Mouse (Mus musculus) testis, adult 2 months (tissue): ENCODE data around the gene Ywhag. TPM values are rescaled to one million over a fixed set of nuclear protein-coding genes. Genes with fewer than 3 reads are reported as not detected.

ENCODE experiments used
- H3K27ac ChIP-seq: fragments of 200-500 bp; 2 replicates; pipeline ENCODE4 v1.5.1; 2012; ENCODE audit warnings: low read depth, low read length; ENCODE audit not compliant: control insufficient read depth, insufficient read depth
- H3K27me3 ChIP-seq: fragments of 200-500 bp; 2 replicates; pipeline ENCODE4 v1.6.1; 2012; ENCODE audit warnings: mild to moderate bottlenecking, low read length, moderate library complexity; ENCODE audit not compliant: control insufficient read depth, insufficient read depth
- H3K36me3 ChIP-seq: fragments of 200-500 bp; 2 replicates; pipeline ENCODE4 v1.6.1; 2012; ENCODE audit warnings: mild to moderate bottlenecking, low read length; ENCODE audit not compliant: control insufficient read depth, insufficient read depth
- H3K4me1 ChIP-seq: fragments of 200-500 bp; 2 replicates; pipeline ENCODE4 v1.6.1; 2012; ENCODE audit warnings: low read length; ENCODE audit not compliant: control insufficient read depth, insufficient read depth
- H3K4me3 ChIP-seq: fragments of 200-500 bp; 2 replicates; pipeline ENCODE4 v1.5.1; 2012; ENCODE audit warnings: low read depth, mild to moderate bottlenecking, low read length, moderate library complexity, mixed read lengths; ENCODE audit not compliant: control insufficient read depth
- CTCF ChIP-seq: fragments of 200-500 bp; IDR thresholded peaks from 2 replicates; pipeline ENCODE4 v1.5.1; 2012; ENCODE audit warnings: low read depth, mild to moderate bottlenecking, inconsistent platforms, low read length, moderate library complexity; ENCODE audit not compliant: control insufficient read depth, insufficient read depth, insufficient replicate concordance
- POLR2A ChIP-seq: fragments of 200-500 bp; IDR thresholded peaks from 2 replicates; pipeline ENCODE4 v1.6.1; 2012; ENCODE audit warnings: low read depth, mild to moderate bottlenecking, inconsistent platforms, low read length, moderate library complexity; ENCODE audit not compliant: control insufficient read depth
- polyA plus RNA-seq: library from polyadenylated mRNA; depleted of rRNA; stranded (reverse); fragments of >200 nt; gene quantifications from 2 replicates; pipeline ENCODE4 v1.2.3, GENCODE M21; 2012

Gene Ywhag
- polyA plus RNA-seq, 1 experiment: 17.8 TPM

DNA sequence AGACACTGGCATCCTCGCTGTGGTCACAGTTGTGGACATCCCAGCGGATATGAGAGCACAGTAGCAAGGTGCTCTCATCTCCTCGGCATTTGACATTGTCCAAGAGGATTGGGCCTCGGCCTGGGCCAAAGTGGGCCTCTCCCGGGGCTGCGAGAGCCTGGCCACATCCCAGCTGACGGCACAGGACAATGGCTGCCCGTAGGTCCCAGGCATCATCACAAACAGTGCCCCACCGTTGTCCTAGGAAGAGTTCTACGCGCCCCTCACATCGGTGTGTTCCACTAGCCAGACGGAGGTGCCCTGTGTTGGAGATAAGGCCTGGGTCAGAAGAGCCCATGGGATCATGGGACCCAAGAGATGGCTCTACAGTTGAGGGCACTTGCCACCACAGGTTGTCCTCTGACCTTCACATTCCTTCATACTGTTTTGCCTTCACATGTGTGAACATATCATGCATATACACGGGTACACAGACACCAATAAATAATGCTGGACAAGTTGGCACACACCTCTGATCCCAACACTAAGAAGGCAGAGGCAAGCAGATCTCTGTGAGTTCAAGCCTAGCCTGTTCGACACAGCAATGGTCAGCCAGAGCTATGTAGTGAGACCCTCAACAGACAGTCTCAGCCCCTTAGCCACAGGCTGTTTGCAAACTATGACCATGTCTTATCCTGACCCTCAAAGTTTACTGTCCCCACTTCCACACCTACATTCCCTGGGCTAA lies 26.7 kb upstream of the Ywhag start:
- Histone ChIP-seq H3K27me3 (no peaks in the 10 kb centered on the region; the same call in 1 of the 2 replicates), H3K36me3 (no peaks in the 10 kb centered on the region), H3K4me1 (peaks cover 24% of the 10 kb centered on the region), H3K27ac (no peak overlapping the region), H3K4me3 (no peak overlapping the region)
- TF ChIP-seq CTCF: no peak
- TF ChIP-seq POLR2A: no peak

DNA sequence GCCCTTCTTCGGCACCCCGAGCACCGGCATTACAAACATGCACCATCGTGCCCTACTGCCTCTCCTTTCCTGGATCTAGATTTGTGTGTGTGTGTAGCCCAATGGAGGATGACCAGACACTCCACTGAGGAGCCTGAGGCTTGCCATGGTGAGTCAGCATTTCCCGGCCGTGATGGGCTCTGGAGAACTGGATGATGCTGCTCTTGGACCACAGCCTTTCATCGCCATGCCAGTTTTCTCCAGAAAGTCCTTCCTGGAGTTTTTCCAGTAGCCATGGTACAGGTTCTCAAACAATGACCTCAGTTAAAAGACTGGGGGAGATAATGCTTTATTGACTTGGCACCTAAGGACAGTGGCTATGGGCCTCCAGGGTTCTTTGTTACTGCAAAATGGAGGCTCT lies 25.5 kb upstream of the Ywhag start:
- peaks cover 20% of the 10 kb centered on the region for H3K4me1 ChIP-seq
- TF ChIP-seq CTCF (no peak), POLR2A (no peak)
- no peaks in the 10 kb centered on the region for H3K36me3 ChIP-seq
- no peaks in the 10 kb centered on the region; the same call in 1 of the 2 replicates for H3K27me3 ChIP-seq
- no peak overlapping the region for H3K27ac ChIP-seq
- H3K4me3 ChIP-seq: no peak overlapping the region

DNA sequence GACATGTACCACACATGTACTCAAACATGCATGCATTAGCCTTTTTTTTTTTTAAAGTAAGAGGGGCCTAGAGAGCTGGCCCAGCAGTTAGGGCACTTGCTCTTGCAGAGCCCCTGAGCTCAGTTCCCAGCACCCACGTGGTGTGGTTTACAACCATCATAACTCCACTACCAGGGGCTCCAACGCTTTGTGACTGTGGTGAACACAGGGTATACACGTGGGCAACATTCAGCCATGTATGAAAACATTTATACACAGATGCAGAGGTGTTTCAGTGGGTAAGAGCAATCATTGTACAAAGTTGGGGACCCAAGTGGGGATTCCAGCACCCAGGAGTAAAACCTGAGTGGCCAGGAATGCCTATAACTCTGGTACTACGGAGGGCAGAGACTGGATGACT lies 24.0 kb upstream of the Ywhag start:
- H3K4me1 ChIP-seq: peaks cover 20% of the 10 kb centered on the region
- TF ChIP-seq CTCF (no peak), POLR2A (no peak)
- no peaks in the 10 kb centered on the region for H3K36me3 ChIP-seq
- no peaks in the 10 kb centered on the region; the same call in 1 of the 2 replicates for H3K27me3 ChIP-seq
- H3K4me3 ChIP-seq: no peak overlapping the region
- H3K27ac ChIP-seq: peak overlapping the region; percentile 88

DNA sequence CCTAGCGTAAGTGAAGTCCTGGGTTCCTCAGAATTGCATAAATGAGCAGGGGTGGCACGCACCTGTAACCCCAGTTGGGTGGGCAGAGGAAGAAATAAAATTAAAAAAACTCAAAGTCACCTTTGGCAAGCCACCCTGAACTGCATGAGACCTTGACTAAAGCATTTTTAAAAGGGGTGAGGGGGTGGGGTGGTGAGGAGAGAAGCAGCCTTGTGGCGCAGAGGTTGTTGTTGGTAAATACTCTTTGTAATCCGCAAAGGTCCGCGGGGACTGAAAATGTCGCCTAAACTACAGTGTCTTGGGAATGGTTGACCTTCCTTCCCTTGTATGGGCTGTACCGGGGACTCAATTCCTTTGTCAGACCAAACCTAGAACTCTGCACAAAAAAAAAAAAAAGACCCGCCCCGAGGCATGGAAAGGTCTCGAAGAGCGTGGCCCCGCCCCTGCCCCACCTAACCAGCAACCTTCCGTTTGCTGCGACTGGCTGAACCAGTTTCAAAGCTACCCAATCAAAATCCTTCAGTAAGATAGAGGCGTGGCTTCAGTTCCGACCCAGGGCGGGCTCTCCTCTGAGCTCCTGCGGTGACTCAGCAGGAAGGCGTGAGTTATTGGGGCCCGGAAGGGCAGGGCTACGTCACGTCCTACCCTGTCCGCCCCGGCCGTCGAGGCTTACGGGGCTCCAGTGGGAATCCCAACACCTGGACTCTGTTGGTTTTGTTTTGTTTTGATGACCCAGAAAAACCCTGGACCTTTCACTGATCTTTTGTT lies 23.0 kb upstream of the Ywhag start:
- Histone ChIP-seq H3K36me3 (no peaks in the 10 kb centered on the region), H3K4me1 (peaks cover 14% of the 10 kb centered on the region), H3K27me3 (no peaks in the 10 kb centered on the region), H3K27ac (peak overlapping the region; percentile 88), H3K4me3 (peak overlapping the region; percentile 81)
- TF ChIP-seq CTCF (no peak), POLR2A (peak; percentile 83)

DNA sequence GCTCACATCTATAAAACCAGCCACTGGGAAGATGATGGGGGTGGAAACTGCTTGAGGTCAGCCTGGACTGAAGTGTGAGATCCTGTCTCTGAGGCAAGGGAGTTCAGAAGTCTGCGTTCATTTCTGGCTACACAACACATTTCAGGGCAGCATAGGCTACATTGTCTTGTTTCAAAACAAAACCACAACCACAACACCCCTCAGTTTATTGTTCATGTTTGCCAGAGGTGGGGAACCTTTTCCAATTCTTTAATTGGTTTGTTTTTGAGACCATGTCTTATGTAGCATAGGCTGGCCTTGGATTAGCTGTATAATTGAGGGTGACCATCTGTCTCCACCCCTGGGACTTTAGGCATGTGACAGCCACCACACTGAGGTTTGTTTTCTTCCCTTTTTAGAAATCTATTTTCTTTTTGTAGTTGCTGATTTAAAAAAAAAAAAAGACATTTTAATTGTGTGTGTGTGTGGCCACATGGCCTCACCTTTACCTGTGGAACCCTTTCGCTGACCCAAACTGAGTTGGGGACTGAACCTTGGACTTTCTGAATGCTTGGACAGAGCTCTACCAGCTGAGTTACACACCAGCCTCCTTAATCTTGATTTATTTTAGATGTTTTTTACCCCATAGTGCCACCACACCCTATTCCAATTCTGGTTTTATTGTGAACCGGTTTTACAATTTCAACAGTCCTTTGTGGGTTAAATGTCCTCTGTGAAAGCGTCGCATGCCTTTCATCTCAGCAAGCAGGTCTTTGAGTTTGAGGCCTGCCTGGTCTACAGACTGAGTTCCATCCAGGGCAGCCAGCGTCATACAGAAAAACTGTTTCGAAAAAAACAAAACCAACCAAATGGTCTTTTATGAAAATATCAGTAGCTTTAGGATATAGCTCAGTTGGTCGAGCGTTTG lies 22.1 kb upstream of the Ywhag start:
- TF ChIP-seq POLR2A (no peak), CTCF (no peak)
- no peaks in the 10 kb centered on the region for H3K36me3 ChIP-seq
- peaks cover 11% of the 10 kb centered on the region for H3K4me1 ChIP-seq
- no peak overlapping the region; the same call in 1 of the 2 replicates for H3K27ac ChIP-seq
- H3K27me3 ChIP-seq: no peaks in the 10 kb centered on the region
- H3K4me3 ChIP-seq: no peak overlapping the region

DNA sequence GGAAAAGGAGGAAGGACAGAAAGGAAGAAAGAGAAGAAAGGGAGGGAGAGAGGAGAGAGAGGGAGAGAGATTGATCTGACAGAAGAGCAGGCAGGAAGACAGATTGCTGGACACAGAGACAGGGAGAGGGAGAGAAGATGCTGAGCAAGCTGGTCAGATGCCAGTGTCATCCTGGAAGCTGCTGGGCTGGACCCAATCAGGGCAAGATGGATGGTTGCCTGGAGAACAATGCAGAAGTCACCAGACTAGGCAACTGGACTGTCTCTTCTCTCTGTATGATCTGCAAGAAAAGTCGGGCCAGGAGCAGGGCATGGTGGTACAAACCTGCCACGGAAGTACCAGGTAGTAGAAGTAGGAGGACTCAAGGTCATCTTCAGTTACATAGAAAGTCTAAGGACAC lies 18.4 kb upstream of the Ywhag start:
- no peaks in the 10 kb centered on the region for H3K27me3 ChIP-seq
- H3K4me3 ChIP-seq: no peak overlapping the region
- H3K36me3 ChIP-seq: no peaks in the 10 kb centered on the region
- no peak for TF ChIP-seq CTCF
- no peak for TF ChIP-seq POLR2A
- H3K27ac ChIP-seq: no peak overlapping the region
- peaks cover 13% of the 10 kb centered on the region for H3K4me1 ChIP-seq
